Mouse (Mus musculus) MEL (cell line): Measurements from ENCODE around the gene Gm26620. TPM values are rescaled to one million over a fixed set of nuclear protein-coding genes. Genes with fewer than 3 reads are reported as not detected.

Source experiments
- DNase-seq: peaks from one replicate; pipeline ENCODE4 v3.0.0; 2011; ENCODE audit warnings: low read depth, low spot score
- H3K27ac ChIP-seq: 2 replicates; pipeline ENCODE4 v1.5.1; 2012; ENCODE audit warnings: low read depth, mild to moderate bottlenecking, control low read depth, low read length, moderate library complexity; ENCODE audit not compliant: control insufficient read depth
- H3K27me3 ChIP-seq, 2 experiments: fragments of 150-350 bp in 1 of 2; sonication (generic) in 1 of 2; 2 replicates each; pipeline ENCODE4 v1.6.1; 2012; ENCODE audit warnings: low read length in 2 of 2, mild to moderate bottlenecking in 2 of 2, improper control_type of control experiment in 1 of 2, moderate library complexity in 1 of 2; ENCODE audit not compliant: insufficient read depth in 2 of 2, control insufficient read depth in 1 of 2
- H3K36me3 ChIP-seq, 2 experiments: 2 replicates each; pipeline ENCODE4 v1.6.1; 2012 to 2014; ENCODE audit warnings: low read length in 2 of 2, improper control_type of control experiment in 1 of 2, inconsistent platforms in 1 of 2, mild to moderate bottlenecking in 1 of 2; ENCODE audit not compliant: insufficient read depth in 2 of 2, control insufficient read depth in 1 of 2
- H3K4me1 ChIP-seq, 2 experiments: fragments of 150-350 bp in 1 of 2; sonication (generic) in 1 of 2; 2 replicates each; pipeline ENCODE4 v1.6.1; 2012; ENCODE audit warnings: low read length in 2 of 2, improper control_type of control experiment in 1 of 2, mild to moderate bottlenecking in 1 of 2; ENCODE audit not compliant: insufficient read depth in 2 of 2, control insufficient read depth in 1 of 2
- H3K4me3 ChIP-seq, 2 experiments: fragments of 150-350 bp in 1 of 2; sonication (generic) in 1 of 2; 2 replicates each; pipeline ENCODE4 v1.5.1; 2012; ENCODE audit warnings: low read depth in 2 of 2, low read length in 2 of 2, mild to moderate bottlenecking in 2 of 2, moderate library complexity in 2 of 2, control low read depth in 1 of 2, improper control_type of control experiment in 1 of 2; ENCODE audit not compliant: control insufficient read depth in 1 of 2, insufficient read depth in 1 of 2
- H3K79me2 ChIP-seq: 2 replicates; pipeline ENCODE4 v1.6.1; 2012; ENCODE audit warnings: mild to moderate bottlenecking, low read length, moderate library complexity; ENCODE audit not compliant: control insufficient read depth, poor library complexity, insufficient read depth
- H3K9ac ChIP-seq: 2 replicates; pipeline ENCODE4 v1.6.1; 2012; ENCODE audit warnings: low read depth, mild to moderate bottlenecking, control low read depth, low read length, moderate library complexity; ENCODE audit not compliant: control insufficient read depth, poor library complexity, severe bottlenecking
- H3K9me3 ChIP-seq: fragments of 150-350 bp; sonication (generic); replicated peaks from 2 replicates; pipeline ENCODE4 v1.6.1; 2012; ENCODE audit warnings: mild to moderate bottlenecking, low read length, improper control_type of control experiment, moderate library complexity; ENCODE audit not compliant: insufficient read depth
- BHLHE40 ChIP-seq: IDR thresholded peaks from 2 replicates; pipeline ENCODE4 v1.6.1; 2012; ENCODE audit warnings: low read depth, mild to moderate bottlenecking, inconsistent platforms, low read length, improper control_type of control experiment, borderline replicate concordance
- CHD1 ChIP-seq: IDR thresholded peaks from 2 replicates; pipeline ENCODE4 v1.6.1; 2012; ENCODE audit warnings: low read depth, mild to moderate bottlenecking, inconsistent platforms, low read length, improper control_type of control experiment
- CHD2 ChIP-seq: IDR thresholded peaks from 2 replicates; pipeline ENCODE4 v1.6.1; 2011; ENCODE audit warnings: low read length, improper control_type of control experiment
- CTCF ChIP-seq, 3 experiments: IDR thresholded peaks in 2 of 3; conservative IDR thresholded peaks in 1 of 3; 2 replicates each; pipeline ENCODE4 v1.5.1; 2011 to 2012; ENCODE audit warnings: low read length in 3 of 3, low read depth in 2 of 3, mild to moderate bottlenecking in 2 of 3, improper control_type of control experiment in 1 of 3, inconsistent platforms in 1 of 3, mixed read lengths in 1 of 3, moderate library complexity in 1 of 3; ENCODE audit not compliant: control insufficient read depth in 1 of 3, insufficient read depth in 1 of 3, poor library complexity in 1 of 3, severe bottlenecking in 1 of 3
- E2F4 ChIP-seq: IDR thresholded peaks from 2 replicates; pipeline ENCODE4 v1.6.1; 2011; ENCODE audit warnings: low read depth, low read length, improper control_type of control experiment, borderline replicate concordance
- ELF1 ChIP-seq: IDR thresholded peaks from 2 replicates; pipeline ENCODE4 v1.6.1; 2014; ENCODE audit warnings: low read depth, mild to moderate bottlenecking, inconsistent platforms, low read length, improper control_type of control experiment, moderate library complexity
- EP300 ChIP-seq, 2 experiments: IDR thresholded peaks; 2 replicates each; pipeline ENCODE4 v1.6.1; 2011; ENCODE audit warnings: improper control_type of control experiment in 2 of 2, low read length in 2 of 2, low read depth in 1 of 2, mild to moderate bottlenecking in 1 of 2
- ETS1 ChIP-seq: IDR thresholded peaks from 2 replicates; pipeline ENCODE4 v1.6.1; 2012; ENCODE audit warnings: low read depth, mild to moderate bottlenecking, inconsistent platforms, low read length, improper control_type of control experiment, moderate library complexity
- GABPA ChIP-seq: IDR thresholded peaks from 2 replicates; pipeline ENCODE4 v1.6.1; 2012; ENCODE audit warnings: low read depth, mild to moderate bottlenecking, inconsistent platforms, low read length, improper control_type of control experiment, moderate library complexity
- GATA1 ChIP-seq: IDR thresholded peaks from 2 replicates; pipeline ENCODE4 v1.6.1; 2011; ENCODE audit warnings: low read depth, low read length, improper control_type of control experiment
- JUND ChIP-seq: IDR thresholded peaks from 2 replicates; pipeline ENCODE4 v1.6.1; 2011; ENCODE audit warnings: low read depth, mild to moderate bottlenecking, improper control_type of control experiment, low read length
- KAT2A ChIP-seq: conservative IDR thresholded peaks from 2 replicates; pipeline ENCODE4 v1.6.1; 2012; ENCODE audit warnings: low read depth, low read length, improper control_type of control experiment, inconsistent platforms
- MAFK ChIP-seq: IDR thresholded peaks from 2 replicates; pipeline ENCODE4 v1.6.1; 2011; ENCODE audit warnings: low read depth, mild to moderate bottlenecking, low read length, improper control_type of control experiment, borderline replicate concordance
- MAX ChIP-seq: IDR thresholded peaks from 2 replicates; pipeline ENCODE4 v1.6.1; 2011; ENCODE audit warnings: low read length, improper control_type of control experiment
- MEF2A ChIP-seq: IDR thresholded peaks from 2 replicates; pipeline ENCODE4 v1.6.1; 2014; ENCODE audit warnings: low read depth, mild to moderate bottlenecking, inconsistent platforms, low read length, improper control_type of control experiment; ENCODE audit not compliant: poor library complexity, insufficient replicate concordance, severe bottlenecking; ENCODE audit errors: extremely low read depth
- MXI1 ChIP-seq: IDR thresholded peaks from 2 replicates; pipeline ENCODE4 v1.6.1; 2011; ENCODE audit warnings: mild to moderate bottlenecking, low read depth, low read length, improper control_type of control experiment
- MYC ChIP-seq: IDR thresholded peaks from 2 replicates; pipeline ENCODE4 v1.6.1; 2011; ENCODE audit warnings: low read depth, mild to moderate bottlenecking, low read length, improper control_type of control experiment, moderate library complexity
- NELFE ChIP-seq: IDR thresholded peaks from 2 replicates; pipeline ENCODE4 v1.6.1; 2011; ENCODE audit warnings: low read depth, low read length, improper control_type of control experiment
- POLR2A ChIP-seq, 2 experiments: IDR thresholded peaks; 2 replicates each; pipeline ENCODE4 v1.6.1; 2011 to 2012; ENCODE audit warnings: low read length in 2 of 2, mild to moderate bottlenecking in 2 of 2, control low read depth in 1 of 2, improper control_type of control experiment in 1 of 2, low read depth in 1 of 2, moderate library complexity in 1 of 2; ENCODE audit not compliant: control insufficient read depth in 1 of 2, insufficient read depth in 1 of 2, poor library complexity in 1 of 2
- POLR2AphosphoS2 ChIP-seq: IDR thresholded peaks from 2 replicates; pipeline ENCODE4 v1.6.1; 2011; ENCODE audit warnings: low read length, improper control_type of control experiment
- RAD21 ChIP-seq: IDR thresholded peaks from 2 replicates; pipeline ENCODE4 v1.6.1; 2011; ENCODE audit warnings: mild to moderate bottlenecking, low read depth, low read length, improper control_type of control experiment
- RCOR1 ChIP-seq: IDR thresholded peaks from 2 replicates; pipeline ENCODE4 v1.6.1; 2012; ENCODE audit warnings: low read depth, mild to moderate bottlenecking, inconsistent platforms, low read length, improper control_type of control experiment
- TAL1 ChIP-seq: IDR thresholded peaks from 2 replicates; pipeline ENCODE4 v1.6.1; 2012; ENCODE audit warnings: mild to moderate bottlenecking, inconsistent platforms, low read length, moderate library complexity, mixed read lengths
- TBP ChIP-seq: IDR thresholded peaks from 2 replicates; pipeline ENCODE4 v1.8.0; 2011; ENCODE audit warnings: low read depth, low read length, improper control_type of control experiment
- TCF12 ChIP-seq: IDR thresholded peaks from 2 replicates; pipeline ENCODE4 v1.6.1; 2014; ENCODE audit warnings: low read depth, mild to moderate bottlenecking, inconsistent platforms, low read length, improper control_type of control experiment, moderate library complexity
- USF1 ChIP-seq: IDR thresholded peaks from 2 replicates; pipeline ENCODE4 v1.6.1; 2014; ENCODE audit warnings: low read depth, mild to moderate bottlenecking, inconsistent platforms, low read length, improper control_type of control experiment, moderate library complexity
- USF2 ChIP-seq, 2 experiments: IDR thresholded peaks; 2 replicates each; pipeline ENCODE4 v1.6.1; 2011 to 2012; ENCODE audit warnings: improper control_type of control experiment in 2 of 2, low read length in 2 of 2, borderline replicate concordance in 1 of 2, inconsistent platforms in 1 of 2, low read depth in 1 of 2, mild to moderate bottlenecking in 1 of 2; ENCODE audit not compliant: insufficient read depth in 1 of 2
- ZKSCAN1 ChIP-seq: IDR thresholded peaks from 2 replicates; pipeline ENCODE4 v1.6.1; 2012; ENCODE audit warnings: low read depth, mild to moderate bottlenecking, inconsistent platforms, low read length, improper control_type of control experiment, moderate library complexity
- polyA plus RNA-seq, 2 experiments: library from polyadenylated mRNA; stranded (reverse) in 1 of 2; unstranded in 1 of 2; fragments of >175 nt in 1 of 2; fragments of >200 nt in 1 of 2; gene quantifications; 2 replicates each; pipeline versions ENCODE4 v1.2.1 to v1.2.4; 2012; ENCODE audit warnings: low replicate concordance in 2 of 2, low read depth in 1 of 2; ENCODE audit not compliant: insufficient read length in 2 of 2, insufficient read depth in 1 of 2, missing spikeins in 1 of 2
- total RNA-seq: library from RNA; depleted of rRNA; stranded (reverse); fragments of 300-350 nt; gene quantifications from 2 replicates; pipeline ENCODE4 v1.2.3, GENCODE M21; 2012

Gm26620 gene
- total and polyA plus RNA-seq, 3 experiments = 1.0 to 5.5 TPM; not detected in 1

DNA sequence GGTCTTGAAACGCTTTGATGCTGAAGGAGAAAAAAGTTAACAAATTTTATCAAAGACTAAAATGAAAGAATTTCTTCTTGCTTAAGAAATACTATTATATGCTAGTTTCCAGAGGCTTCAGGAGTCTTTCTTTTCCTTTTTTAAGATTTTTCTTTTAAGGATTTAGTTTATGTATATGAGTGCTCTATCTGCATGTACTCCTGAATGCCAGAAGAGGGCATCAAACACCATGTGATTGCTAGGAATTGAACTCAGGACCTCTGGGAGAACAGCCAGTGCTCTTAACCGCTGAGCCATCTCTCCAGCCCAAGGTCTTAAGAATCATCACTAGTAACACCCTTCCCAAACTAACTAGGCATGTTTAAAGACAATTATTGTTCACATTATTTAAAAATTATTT, 12.9 kb upstream of the Gm26620 start:
- DNase-seq = peak; percentile 32
- Histone ChIP-seq H3K4me1 (peaks cover 7 to 8% of the 10 kb centered on the region in 2 experiments), H3K4me3 (no peak overlapping the region), H3K27ac (no peak overlapping the region), H3K36me3 (peaks cover 5 to 18% of the 10 kb centered on the region in 2 experiments), H3K9me3 (no peaks in the 10 kb centered on the region), H3K27me3 (no peaks in the 10 kb centered on the region), H3K9ac (no peak overlapping the region), H3K79me2 (peaks cover 8% of the 10 kb centered on the region)
- TF ChIP-seq USF2 (IDR thresholded peaks at IDR 0.05; ENCODE audit: borderline replicate concordance in 1 of 2, insufficient read depth in 1 of 2, low read depth in 1 of 2, low read length in 2 of 2) (no peak), CTCF (IDR thresholded peaks at IDR 0.05 in 2 of 3, conservative IDR thresholded peaks at IDR 0.05 in 1 of 3; ENCODE audit: control insufficient read depth in 1 of 3, insufficient read depth in 1 of 3, low read depth in 2 of 3, low read length in 3 of 3, poor library complexity in 1 of 3, severe bottlenecking in 1 of 3) (peak in 2 of 3 experiments; percentile 8 to 35; a peak in 2 of 6 replicates), TBP (peak; percentile 48; the same call in 1 of the 2 replicates)

DNA sequence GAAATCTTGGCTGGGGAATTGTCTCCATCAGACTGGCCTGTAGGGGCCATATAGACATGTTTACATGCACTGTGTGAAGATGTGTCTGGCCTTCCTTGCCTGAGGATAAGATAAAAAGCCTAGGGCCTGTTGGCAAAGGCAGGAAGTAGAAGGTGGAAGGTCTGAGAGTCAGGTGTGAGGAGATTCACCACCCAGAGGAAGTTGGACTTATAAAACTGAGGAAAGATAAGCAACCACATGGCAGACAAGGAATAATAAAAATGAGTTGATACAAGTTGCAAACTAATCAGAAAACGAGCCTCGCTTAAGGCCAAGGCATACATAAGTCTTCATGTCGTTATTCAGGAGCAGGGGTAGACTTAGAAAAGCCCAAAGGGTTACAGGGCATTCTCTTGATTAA, 9.2 kb upstream of the Gm26620 start:
- H3K9me3 ChIP-seq = no peaks in the 10 kb centered on the region
- H3K4me1 ChIP-seq = peaks cover 7 to 8% of the 10 kb centered on the region in 2 experiments
- peak; percentile 37 for DNase-seq
- H3K27ac ChIP-seq = peak overlapping the region; percentile 2; the same call in 1 of the 2 replicates
- peaks cover 14 to 15% of the 10 kb centered on the region in 2 experiments for H3K36me3 ChIP-seq
- H3K27me3 ChIP-seq = no peaks in the 10 kb centered on the region
- no peak overlapping the region for H3K9ac ChIP-seq
- no peak overlapping the region for H3K4me3 ChIP-seq
- no peak for TF ChIP-seq BHLHE40
- TF ChIP-seq CHD2 = no peak
- TF ChIP-seq MYC = peak; percentile 55; the same call in 1 of the 2 replicates
- no peak for TF ChIP-seq POLR2AphosphoS2
- TF ChIP-seq NELFE = no peak
- peak; percentile 19 to 52; a peak in 2 of 4 replicates for TF ChIP-seq EP300 (IDR thresholded peaks at IDR 0.05; ENCODE audit: low read depth in 1 of 2, low read length in 2 of 2)
- TF ChIP-seq MXI1 = no peak; the same call in 1 of the 2 replicates
- 0 out of 2 replicates have a peak, but pooled peaks have one; percentile 7 for TF ChIP-seq RCOR1
- no peak for TF ChIP-seq USF2 (IDR thresholded peaks at IDR 0.05; ENCODE audit: borderline replicate concordance in 1 of 2, insufficient read depth in 1 of 2, low read depth in 1 of 2, low read length in 2 of 2)
- TF ChIP-seq CHD1 = no peak
- no peak for TF ChIP-seq TCF12
- TF ChIP-seq POLR2A (IDR thresholded peaks at IDR 0.05; ENCODE audit: control insufficient read depth in 1 of 2, insufficient read depth in 1 of 2, low read depth in 1 of 2, low read length in 2 of 2, poor library complexity in 1 of 2) = no peak
- TF ChIP-seq KAT2A = no peak
- no peak for TF ChIP-seq JUND
- no peak for TF ChIP-seq MAFK
- TF ChIP-seq E2F4 = no peak
- peak; percentile 52; the same call in 1 of the 2 replicates for TF ChIP-seq GATA1
- no peak for TF ChIP-seq MEF2A
- no peak for TF ChIP-seq ELF1
- TF ChIP-seq ETS1 = peak; percentile 64; the same call in 1 of the 2 replicates
- TF ChIP-seq RAD21 = no peak
- TF ChIP-seq MAX = no peak
- no peak for TF ChIP-seq USF1
- TF ChIP-seq GABPA = no peak
- no peak for TF ChIP-seq ZKSCAN1
- TF ChIP-seq TAL1 = no peak
- H3K79me2 ChIP-seq = peaks cover 1% of the 10 kb centered on the region; the same call in 1 of the 2 replicates
